Comparison of ENCODE assay signal across 14 mouse cellular contexts in genomic region chr11:60256713-60257112, GRCm38 (mm10). TPM values are rescaled to one million over a fixed set of nuclear protein-coding genes. Genes with fewer than 3 reads are reported as not detected.
DNase-seq lines count a peak whose midpoint lies in the region; ATAC-seq lines count a peak whose summit lies in the region.
"Had no signal": no experiment of that assay in that cellular context is flagged by ENCODE, and none has a peak within 500 bp of the region (broad histone marks: within the 10 kb centered on the region; RNA-seq: fewer than 3 reads in every experiment).

No protein-coding gene starts in this region.

- no peaks in the 10 kb centered on the region for H3K27me3 ChIP-seq in forebrain, embryonic 13.5 days
- H3K27me3 ChIP-seq in forebrain, embryonic 10.5 days (ENCODE audit: poor library complexity, severe bottlenecking): no peaks in the 10 kb centered on the region
- no peaks in the 10 kb centered on the region for H3K27me3 ChIP-seq in hindbrain, embryonic 13.5 days
- no peaks in the 10 kb centered on the region for H3K27me3 ChIP-seq in hindbrain, embryonic 10.5 days (ENCODE audit: insufficient read depth, poor library complexity, severe bottlenecking)
- no peaks in the 10 kb centered on the region for H3K27me3 ChIP-seq in midbrain, embryonic 14.5 days (ENCODE audit: control insufficient read depth, insufficient read depth, low read length)
- no peaks in the 10 kb centered on the region for H3K27me3 ChIP-seq in midbrain, embryonic 15.5 days (replicated peaks)
- H3K27me3 ChIP-seq in neural tube, embryonic 15.5 days (replicated peaks): no peaks in the 10 kb centered on the region
- H3K27me3 ChIP-seq: Patski had no signal

- H3K4me1 ChIP-seq in forebrain, embryonic 13.5 days: peaks cover 27% of the 10 kb centered on the region
- peaks cover 11% of the 10 kb centered on the region for H3K4me1 ChIP-seq in forebrain, embryonic 10.5 days
- peaks cover 31% of the 10 kb centered on the region for H3K4me1 ChIP-seq in hindbrain, embryonic 13.5 days (replicated peaks)
- peaks cover 24% of the 10 kb centered on the region for H3K4me1 ChIP-seq in hindbrain, embryonic 10.5 days (replicated peaks)
- no peaks in the 10 kb centered on the region for H3K4me1 ChIP-seq in midbrain, embryonic 14.5 days (ENCODE audit: control insufficient read depth, insufficient read depth, low read length)
- peaks cover 7% of the 10 kb centered on the region for H3K4me1 ChIP-seq in midbrain, embryonic 15.5 days
- H3K4me1 ChIP-seq in neural tube, embryonic 15.5 days: peaks cover 18% of the 10 kb centered on the region

- 91% methylated on average over 9 of the region's 9 CpGs for WGBS in forebrain, embryonic 13.5 days
- WGBS in forebrain, embryonic 10.5 days: 90% methylated on average over 9 of the region's 9 CpGs
- 79% methylated on average over 9 of the region's 9 CpGs for WGBS in hindbrain, embryonic 13.5 days
- WGBS in hindbrain, embryonic 10.5 days: 87% methylated on average over 9 of the region's 9 CpGs
- 86% methylated on average over 9 of the region's 9 CpGs for WGBS in midbrain, embryonic 14.5 days
- 84% methylated on average over 9 of the region's 9 CpGs for WGBS in midbrain, embryonic 15.5 days
- 84% methylated on average over 9 of the region's 9 CpGs for WGBS in neural tube, embryonic 15.5 days

- H3K4me3 ChIP-seq in forebrain, embryonic 13.5 days: no peak overlapping the region
- H3K4me3 ChIP-seq in forebrain, embryonic 10.5 days: no peak overlapping the region
- no peak overlapping the region for H3K4me3 ChIP-seq in hindbrain, embryonic 13.5 days
- no peak overlapping the region for H3K4me3 ChIP-seq in hindbrain, embryonic 10.5 days
- no peak overlapping the region for H3K4me3 ChIP-seq in midbrain, embryonic 14.5 days (replicated peaks; ENCODE audit: low read depth, low read length)
- no peak overlapping the region for H3K4me3 ChIP-seq in midbrain, embryonic 15.5 days
- no peak overlapping the region for H3K4me3 ChIP-seq in neural tube, embryonic 15.5 days (replicated peaks)

- H3K9ac ChIP-seq in forebrain, embryonic 13.5 days: no peak overlapping the region
- no peak overlapping the region for H3K9ac ChIP-seq in hindbrain, embryonic 13.5 days
- H3K9ac ChIP-seq in midbrain, embryonic 14.5 days (replicated peaks; ENCODE audit: low read length): no peak overlapping the region
- no peak overlapping the region for H3K9ac ChIP-seq in midbrain, embryonic 15.5 days
- no peak overlapping the region for H3K9ac ChIP-seq in neural tube, embryonic 15.5 days (replicated peaks)
- H3K9ac ChIP-seq: liver, embryonic 14.5 days had no signal

- H3K4me2 ChIP-seq in forebrain, embryonic 13.5 days: no peak overlapping the region
- H3K4me2 ChIP-seq in hindbrain, embryonic 13.5 days: no peak overlapping the region
- H3K4me2 ChIP-seq in midbrain, embryonic 14.5 days (ENCODE audit: low read length): no peak overlapping the region
- no peak overlapping the region for H3K4me2 ChIP-seq in midbrain, embryonic 15.5 days
- no peak overlapping the region for H3K4me2 ChIP-seq in neural tube, embryonic 15.5 days

- no peak for DNase-seq in forebrain, embryonic 10.5 days (ENCODE audit: extremely low spot score, low spot score)
- no peak for DNase-seq in hindbrain, embryonic 10.5 days (ENCODE audit: low spot score)
- no peak for DNase-seq in midbrain, embryonic 14.5 days
- no peak for DNase-seq in testis, postnatal 10 days (ENCODE audit: low spot score)
- DNase-seq: B cell, adult 2 months; gastrocnemius, postnatal 10 days; thymus, postnatal 14 days had no signal

- ATAC-seq in forebrain, embryonic 13.5 days: 0 out of 2 replicates have a peak, but pooled peaks have one; percentile 13
- ATAC-seq in hindbrain, embryonic 13.5 days (ENCODE audit: low FRiP score): no peak
- no peak for ATAC-seq in midbrain, embryonic 14.5 days (ENCODE audit: low FRiP score, low TSS enrichment)
- no peak for ATAC-seq in midbrain, embryonic 15.5 days (replicated peaks)
- ATAC-seq in neural tube, embryonic 15.5 days (ENCODE audit: low FRiP score): no peak
- ATAC-seq: Patski had no signal

- no peaks in the 10 kb centered on the region for H3K9me3 ChIP-seq in forebrain, embryonic 13.5 days (replicated peaks)
- no peaks in the 10 kb centered on the region for H3K9me3 ChIP-seq in forebrain, embryonic 10.5 days
- no peaks in the 10 kb centered on the region for H3K9me3 ChIP-seq in hindbrain, embryonic 13.5 days
- H3K9me3 ChIP-seq in hindbrain, embryonic 10.5 days: no peaks in the 10 kb centered on the region
- no peaks in the 10 kb centered on the region for H3K9me3 ChIP-seq in midbrain, embryonic 14.5 days (ENCODE audit: control insufficient read depth, low read length)
- H3K9me3 ChIP-seq in midbrain, embryonic 15.5 days: no peaks in the 10 kb centered on the region
- no peaks in the 10 kb centered on the region for H3K9me3 ChIP-seq in neural tube, embryonic 15.5 days (replicated peaks)

- H3K36me3 ChIP-seq in forebrain, embryonic 13.5 days (ENCODE audit: poor library complexity, severe bottlenecking): peaks cover 15% of the 10 kb centered on the region; the same call in 1 of the 2 replicates
- 0 out of 2 replicates have a peak, but pooled peaks cover 4% of the 10 kb centered on the region for H3K36me3 ChIP-seq in forebrain, embryonic 10.5 days (replicated peaks)
- peaks cover 56% of the 10 kb centered on the region for H3K36me3 ChIP-seq in hindbrain, embryonic 13.5 days
- H3K36me3 ChIP-seq in hindbrain, embryonic 10.5 days: no peaks in the 10 kb centered on the region
- peaks cover 33% of the 10 kb centered on the region for H3K36me3 ChIP-seq in midbrain, embryonic 14.5 days (ENCODE audit: control insufficient read depth, insufficient read depth, low read length)
- peaks cover 4% of the 10 kb centered on the region; the same call in 1 of the 2 replicates for H3K36me3 ChIP-seq in midbrain, embryonic 15.5 days (replicated peaks)
- H3K36me3 ChIP-seq in neural tube, embryonic 15.5 days: peaks cover 15% of the 10 kb centered on the region

- peak overlapping the region; percentile 45; the same call in 1 of the 2 replicates for H3K27ac ChIP-seq in forebrain, embryonic 13.5 days
- H3K27ac ChIP-seq in forebrain, embryonic 10.5 days: no peak overlapping the region
- H3K27ac ChIP-seq in hindbrain, embryonic 13.5 days: peak overlapping the region; percentile 60
- H3K27ac ChIP-seq in hindbrain, embryonic 10.5 days: no peak overlapping the region
- H3K27ac ChIP-seq in midbrain, embryonic 14.5 days (replicated peaks; ENCODE audit: low read depth, low read length): 0 out of 2 replicates have a peak overlapping the region, but pooled peaks have one; percentile 37
- no peak overlapping the region for H3K27ac ChIP-seq in midbrain, embryonic 15.5 days
- H3K27ac ChIP-seq in neural tube, embryonic 15.5 days (replicated peaks): 0 out of 2 replicates have a peak overlapping the region, but pooled peaks have one; percentile 18
- H3K27ac ChIP-seq: liver, embryonic 14.5 days; macrophage had no signal

RNA-seq across cellular contexts. Expression of gene Srebf1, which starts 34.3 kb away (rescaled TPM):
- polyA plus RNA-seq in forebrain, embryonic 13.5 days (2015; fragmentation: Nextera tagmentation; extraction: Ambion mirVana): 52.1 and 56.7 TPM in 2 replicates
- 59.3 and 66.1 TPM in 2 replicates for polyA plus RNA-seq in forebrain, embryonic 10.5 days (2016; fragmentation: Nextera tagmentation; extraction: Ambion mirVana)
- 38.2 and 43.9 TPM in 2 replicates for polyA plus RNA-seq in hindbrain, embryonic 13.5 days (2015; fragmentation: Nextera tagmentation; extraction: Ambion mirVana)
- polyA plus RNA-seq in hindbrain, embryonic 10.5 days (2016; fragmentation: Nextera tagmentation; extraction: Ambion mirVana): 45.0 and 55.8 TPM in 2 replicates
- polyA plus RNA-seq in midbrain, embryonic 14.5 days (2014; fragmentation: Nextera tagmentation; extraction: Ambion mirVana): 34.5 and 35.2 TPM in 2 replicates
- polyA plus RNA-seq in midbrain, embryonic 15.5 days (2015; fragmentation: Nextera tagmentation; extraction: Ambion mirVana): 37.0 and 38.3 TPM in 2 replicates
- polyA plus RNA-seq in neural tube, embryonic 15.5 days (2015; fragmentation: Nextera tagmentation; extraction: Ambion mirVana): 44.2 and 50.0 TPM in 2 replicates

Comparison
In these comparisons a context has a peak if more than half of its experiments do, and no peak if none do; other contexts are left out.
1. H3K27ac ChIP-seq: peak in forebrain, embryonic 13.5 days (single experiment), hindbrain, embryonic 13.5 days (single experiment), midbrain, embryonic 14.5 days (single experiment) and neural tube, embryonic 15.5 days (single experiment); none in forebrain, embryonic 10.5 days (single experiment), hindbrain, embryonic 10.5 days (single experiment) and midbrain, embryonic 15.5 days (single experiment).